Mouse (Mus musculus) R1 (cell line): Measurements from ENCODE around the gene Morc2a.

Source experiments
- DNase-seq: peaks from one replicate; pipeline ENCODE4 v3.0.0-alpha.2; 2018; ENCODE audit warnings: low read depth, low spot score

Morc2a gene

GRCm38 (mm10) chr11:3684232-3684631 lies 35.2 kb downstream of the Morc2a start:
- DNase-seq, result no peak

DNA sequence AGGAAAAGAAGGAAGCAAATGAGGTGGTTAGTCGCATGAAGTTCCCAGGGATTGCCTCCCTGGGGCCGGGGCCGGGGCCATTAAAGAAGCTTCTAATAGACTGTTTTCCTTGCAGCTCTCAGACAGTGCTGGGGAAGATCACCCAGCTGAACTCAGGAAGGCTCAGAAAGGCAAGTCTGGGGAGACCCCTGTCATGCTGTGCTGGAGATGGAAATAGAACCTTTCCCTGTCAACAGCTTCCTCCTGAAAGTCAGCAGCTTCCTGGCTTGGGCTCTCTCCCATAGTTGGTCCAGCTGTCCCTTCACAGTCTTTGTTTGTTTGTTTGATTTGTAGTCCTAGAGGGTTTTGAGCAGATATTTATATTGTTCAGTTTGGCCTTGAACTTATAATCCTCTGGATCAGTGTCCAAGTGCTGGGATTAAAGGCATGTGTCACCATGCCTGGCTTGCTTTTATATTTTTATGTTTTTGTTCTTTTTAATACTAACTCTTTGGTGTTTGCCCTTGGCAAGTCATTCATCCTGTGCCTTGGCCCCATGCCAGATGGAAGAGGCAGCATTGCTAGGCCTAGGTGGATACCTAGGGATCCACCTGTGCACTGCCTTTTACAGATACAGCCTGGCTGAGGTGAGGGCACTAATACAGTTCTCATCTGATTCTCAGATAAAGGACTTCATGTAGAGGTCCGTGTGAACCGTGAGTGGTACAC lies 35.9 kb downstream of the Morc2a start:
- DNase-seq, result no peak

DNA sequence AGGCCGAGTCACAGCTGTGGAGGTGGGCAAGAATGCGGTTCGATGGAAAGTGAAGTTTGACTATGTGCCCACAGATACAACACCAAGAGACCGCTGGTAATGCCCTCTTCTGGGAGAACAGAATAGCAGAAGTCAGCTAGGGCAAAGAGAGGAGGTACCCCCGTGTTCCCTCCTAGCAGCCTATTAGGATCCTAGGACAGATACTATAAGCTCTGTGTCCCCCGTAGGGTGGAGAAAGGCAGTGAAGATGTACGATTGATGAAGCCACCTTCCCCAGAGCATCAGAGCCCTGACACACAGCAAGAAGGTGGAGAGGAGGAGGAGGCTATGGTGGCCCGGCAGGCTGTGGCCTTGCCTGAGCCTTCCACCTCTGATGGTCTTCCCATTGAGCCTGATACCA lies 36.4 kb downstream of the Morc2a start:
- no peak for DNase-seq

GRCm38 (mm10) chr11:3686318-3686717 lies 37.3 kb downstream of the Morc2a start:
- no peak for DNase-seq

DNA sequence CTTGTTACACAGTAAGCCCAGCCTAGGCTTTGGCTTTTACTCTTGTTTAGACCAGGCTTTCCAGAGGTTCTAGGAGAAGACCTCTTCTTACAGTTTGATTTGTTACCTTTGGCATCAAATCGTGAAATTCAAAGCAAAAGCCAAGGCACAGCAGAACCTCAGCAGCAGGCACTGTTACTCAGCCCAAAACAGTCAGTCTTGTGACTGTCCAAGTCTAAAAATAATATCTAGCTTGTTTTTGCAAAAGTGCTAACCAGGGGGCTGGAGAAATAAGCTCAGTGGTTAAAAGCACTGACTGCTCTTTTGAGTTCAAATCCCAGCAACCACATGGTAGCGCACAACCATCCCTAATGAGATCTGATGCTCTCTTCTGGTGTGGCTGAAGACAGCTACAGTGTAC lies 37.9 kb downstream of the Morc2a start:
- no peak for DNase-seq

DNA sequence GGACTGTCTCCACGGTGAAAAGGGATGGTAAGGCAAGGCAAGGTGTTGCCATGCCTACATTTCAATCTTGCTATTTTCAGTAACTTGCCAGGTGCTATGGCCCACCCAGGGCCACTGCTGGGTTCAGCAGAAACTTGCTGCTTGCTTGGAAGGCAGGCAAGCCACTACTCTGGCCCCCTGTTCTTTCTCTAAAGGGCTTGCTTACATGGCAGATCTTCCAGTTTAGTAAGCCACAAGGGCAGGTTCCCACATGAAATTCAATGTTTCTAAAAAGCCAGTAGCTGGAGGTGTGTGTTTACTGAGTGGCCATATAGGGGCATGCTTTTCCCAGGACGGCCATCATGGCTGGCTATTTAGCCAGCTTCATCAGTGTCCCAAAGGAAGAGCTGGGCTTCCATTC lies 42.8 kb downstream of the Morc2a start:
- DNase-seq, result no peak

- no peak for DNase-seq
Observed at GRCm38 (mm10) chr11:3696086-3696616, 47.2 kb downstream of the Morc2a start.

- peak; percentile 39 for DNase-seq
Observed at GRCm38 (mm10) chr11:3697441-3697840, 48.5 kb downstream of the Morc2a start.

- DNase-seq, result peak; percentile 20
Observed at GRCm38 (mm10) chr11:3703089-3703992, 54.4 kb downstream of the Morc2a start.

GRCm38 (mm10) chr11:3704404-3704803 lies 55.4 kb downstream of the Morc2a start:
- no peak for DNase-seq

- peak; percentile 20 for DNase-seq
Observed at GRCm38 (mm10) chr11:3707057-3707456, 58.1 kb downstream of the Morc2a start.

GRCm38 (mm10) chr11:3710203-3710602 lies 61.2 kb downstream of the Morc2a start:
- no peak for DNase-seq

DNA sequence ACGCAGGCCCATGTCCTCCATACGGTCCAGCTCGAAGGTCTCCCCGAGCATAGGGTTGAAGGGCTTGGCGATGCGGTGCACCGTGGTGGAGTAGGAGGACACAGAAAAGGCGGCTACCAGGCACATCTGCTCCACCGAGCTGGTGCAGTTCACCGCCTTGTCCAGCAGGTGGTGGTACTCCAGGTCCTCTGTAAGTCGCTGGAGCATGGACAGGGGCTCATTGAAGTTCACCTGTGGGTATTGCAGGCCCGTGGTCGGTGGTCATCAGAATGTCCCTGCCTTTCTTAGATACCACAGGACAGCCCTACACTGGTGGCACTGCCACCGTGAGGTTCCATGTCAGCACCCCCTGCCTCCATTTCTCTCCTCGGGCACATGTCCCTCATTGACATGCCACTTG lies 65.5 kb downstream of the Morc2a start:
- peak; percentile 71 for DNase-seq

DNA sequence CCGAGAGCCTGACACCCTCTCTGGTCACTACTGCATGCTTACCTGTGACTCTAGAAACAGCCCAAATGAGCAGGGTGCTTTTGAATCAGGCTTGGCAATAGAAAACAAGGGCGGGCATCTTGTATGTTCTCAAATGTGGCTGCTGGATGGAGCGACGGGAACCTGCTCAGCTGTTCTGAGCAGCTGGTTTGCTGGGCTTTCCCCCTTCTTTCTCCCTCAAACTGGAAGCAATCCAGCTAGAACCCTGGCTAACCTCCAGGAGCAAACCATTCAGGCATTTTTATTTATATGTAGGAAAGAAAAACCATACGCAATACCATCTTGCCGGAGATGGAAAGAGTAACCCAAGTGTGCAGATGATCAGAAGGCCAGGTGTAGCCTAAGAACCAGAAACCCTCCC lies 67.7 kb downstream of the Morc2a start:
- DNase-seq, result no peak

DNA sequence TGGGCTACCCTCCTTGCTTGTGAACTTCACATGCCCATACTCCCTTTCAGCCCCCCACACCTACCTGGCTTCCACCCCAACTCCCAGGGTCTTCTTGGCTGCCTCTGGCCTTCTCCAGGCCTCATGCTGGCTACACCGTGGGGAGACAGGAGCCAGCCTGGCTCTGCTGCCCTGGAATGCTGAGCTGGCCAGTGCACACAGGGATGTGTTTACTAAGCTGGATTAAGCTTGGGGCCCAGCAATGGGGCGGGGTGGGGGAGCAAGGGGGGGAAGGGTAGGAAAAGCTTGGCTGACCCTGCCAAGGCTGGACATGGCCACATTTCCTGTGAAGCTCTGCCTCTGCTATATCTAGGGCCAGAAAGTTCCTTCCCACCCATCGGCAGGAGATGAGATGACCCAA lies 73.0 kb downstream of the Morc2a start:
- DNase-seq, result no peak

DNA sequence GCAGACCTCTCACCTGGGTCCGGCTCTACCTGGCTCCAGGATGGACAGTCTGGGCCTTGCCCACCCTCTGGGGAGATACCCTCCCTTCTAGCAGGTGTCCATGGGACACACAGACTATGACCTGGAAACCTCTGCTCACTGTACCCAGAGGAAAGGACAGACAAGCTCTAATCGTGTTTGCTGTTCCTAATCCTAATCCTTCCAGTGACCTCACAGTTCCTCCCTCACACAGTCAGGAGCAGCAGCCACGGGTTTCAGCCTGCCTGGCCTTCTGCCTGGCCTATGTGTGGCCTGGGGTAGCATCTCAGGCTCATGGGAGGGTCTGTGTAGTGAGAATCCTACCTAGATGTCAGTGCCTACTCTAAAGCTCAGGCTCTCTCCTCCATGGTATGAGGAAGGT lies 73.9 kb downstream of the Morc2a start:
- no peak for DNase-seq

DNA sequence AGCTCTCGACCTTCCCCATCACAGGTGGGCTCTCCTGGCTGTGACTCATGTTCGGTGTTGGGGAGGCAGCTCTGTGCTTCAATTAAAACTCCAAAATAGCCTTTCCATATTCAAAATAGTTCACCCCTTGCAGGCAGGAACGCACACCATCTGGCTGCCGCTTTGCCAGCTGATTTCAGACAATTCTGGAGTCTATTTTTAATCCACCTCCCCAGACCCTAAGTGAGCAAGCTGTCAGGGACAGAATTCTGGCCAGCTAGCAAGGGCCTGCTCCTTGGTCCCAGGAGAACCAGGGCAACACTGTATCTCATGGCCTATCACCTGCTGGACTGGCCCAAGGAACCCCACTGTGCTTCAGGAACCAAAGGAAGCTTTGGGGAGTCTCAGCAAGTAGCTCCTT lies 74.9 kb downstream of the Morc2a start:
- DNase-seq, result no peak

DNA sequence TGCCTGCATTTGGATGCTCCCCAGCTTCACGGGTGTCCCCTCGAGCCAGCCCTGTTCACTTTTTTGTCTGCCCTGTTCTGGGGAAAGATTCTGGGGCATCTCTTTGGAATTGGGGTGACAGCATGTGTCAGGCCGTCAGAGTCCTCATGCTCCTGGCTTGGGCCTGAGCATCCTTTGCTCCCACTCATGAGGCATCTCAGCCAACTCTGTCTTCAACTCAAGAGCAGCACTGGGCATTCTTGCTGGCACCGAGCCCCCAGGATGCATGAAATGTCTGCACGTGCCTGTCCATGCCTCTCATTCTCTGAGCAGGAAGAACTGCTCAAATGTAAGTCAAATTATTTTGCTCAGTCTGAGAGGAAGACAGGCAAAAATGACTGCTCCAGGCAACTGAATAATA lies 75.7 kb downstream of the Morc2a start:
- no peak for DNase-seq

DNA sequence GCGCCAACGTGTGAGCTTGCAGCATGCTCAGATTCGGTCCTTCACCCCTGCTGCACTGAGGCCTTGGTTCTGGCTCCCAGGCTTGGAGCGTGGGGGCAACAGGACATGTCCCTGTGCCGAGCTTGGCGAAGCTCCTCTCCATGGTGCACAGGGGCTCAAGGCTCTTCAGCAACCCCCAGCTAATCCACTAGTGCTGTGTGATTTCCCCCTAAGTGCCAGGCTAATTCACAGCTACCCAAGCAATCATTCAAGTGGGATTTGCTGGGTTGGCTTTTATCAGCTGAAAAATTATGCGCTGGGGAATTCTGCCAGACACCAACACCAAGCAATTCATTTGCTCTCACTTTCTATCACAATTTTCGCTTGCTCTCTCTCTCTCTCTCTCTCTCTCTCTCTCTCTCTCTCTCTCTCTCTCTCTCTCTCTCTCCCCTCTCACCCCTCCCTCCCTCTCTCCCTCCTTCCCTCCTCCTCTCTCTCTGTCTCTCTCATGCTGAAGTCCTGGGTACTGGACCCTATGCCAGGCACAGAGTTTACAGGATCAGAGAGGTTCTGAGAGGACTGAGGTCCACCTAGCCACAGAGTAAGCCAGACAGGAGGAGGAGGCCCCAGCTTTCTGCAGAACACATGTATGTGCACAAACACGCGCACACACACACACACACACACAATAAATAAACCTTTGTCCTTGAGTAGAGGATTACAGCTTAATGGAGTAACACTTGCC lies 76.5 kb downstream of the Morc2a start:
- DNase-seq, result no peak

DNA sequence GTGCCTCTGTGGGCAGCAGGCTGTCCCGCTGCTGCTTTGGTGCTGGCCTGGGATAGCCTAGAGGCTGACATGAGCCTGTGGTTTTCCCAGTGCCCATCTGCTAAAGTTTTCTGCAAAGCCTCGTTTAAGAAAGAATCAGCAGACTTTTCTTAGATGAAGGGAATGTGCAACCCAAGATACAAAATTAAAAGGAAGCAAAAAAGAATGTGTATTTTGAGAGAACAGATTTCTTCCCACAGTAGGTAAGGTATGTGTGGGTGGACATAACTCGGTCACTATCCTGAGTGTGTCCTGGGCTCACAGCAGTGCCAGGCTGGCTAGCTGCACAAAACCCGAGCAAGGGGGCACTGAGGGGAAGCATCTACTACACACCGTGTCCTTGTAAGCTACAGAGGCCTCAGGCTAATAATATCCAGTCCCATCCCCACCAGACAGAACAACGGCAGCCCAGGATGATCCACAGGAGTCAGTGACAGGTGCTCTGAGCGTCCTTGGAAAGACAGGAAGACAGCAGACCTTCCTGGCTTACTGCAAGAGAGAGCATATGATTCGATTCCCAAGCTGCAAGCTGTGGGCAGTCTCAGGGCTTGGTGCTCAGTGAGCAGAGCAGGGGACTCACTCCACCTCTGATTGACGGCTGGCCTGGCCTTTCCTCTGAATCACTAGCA lies 78.6 kb downstream of the Morc2a start:
- DNase-seq, result no peak

GRCm38 (mm10) chr11:3731469-3731868 lies 82.5 kb downstream of the Morc2a start:
- no peak for DNase-seq
